Mouse (Mus musculus) G1E (cell line): ENCODE results near the gene Arpc4. TPM values are rescaled to one million over a fixed set of nuclear protein-coding genes. Genes with fewer than 3 reads are reported as not detected.

Experiments
- ATAC-seq: 2 replicates; pipeline ENCODE4 v1.8.0; 2016; ENCODE audit warnings: mild to moderate bottlenecking; ENCODE audit not compliant: insufficient number of reproducible peaks, poor library complexity, low FRiP score, severe bottlenecking; ENCODE audit errors: extremely low read depth
- DNase-seq: peaks from one replicate; pipeline ENCODE4 v3.0.0; 2012; ENCODE audit warnings: low spot score
- H3K27me3 ChIP-seq: 2 replicates; pipeline ENCODE4 v1.6.1; 2012; ENCODE audit warnings: mild to moderate bottlenecking, low read length, inconsistent platforms; ENCODE audit not compliant: insufficient read depth
- H3K36me3 ChIP-seq: replicated peaks from 2 replicates; pipeline ENCODE3; 2012; ENCODE audit warnings: mild to moderate bottlenecking, inconsistent platforms
- H3K4me1 ChIP-seq: 2 replicates; pipeline ENCODE4 v1.6.1; 2012; ENCODE audit warnings: low read depth, low read length, inconsistent platforms, mixed read lengths; ENCODE audit not compliant: insufficient read depth
- H3K4me3 ChIP-seq: 2 replicates; pipeline ENCODE4 v1.5.1; 2012; ENCODE audit warnings: low read depth, mild to moderate bottlenecking, inconsistent platforms, low read length, moderate library complexity, mixed read lengths
- H3K9me3 ChIP-seq: replicated peaks from 2 replicates; pipeline ENCODE4 v1.6.1; 2012; ENCODE audit warnings: inconsistent platforms
- CTCF ChIP-seq: IDR thresholded peaks from 2 replicates; pipeline ENCODE4 v1.5.1; 2012; ENCODE audit warnings: low read depth, low read length, inconsistent platforms, mixed read lengths
- GATA1 ChIP-seq: IDR thresholded peaks from 2 replicates; pipeline ENCODE4 v1.6.1; 2012; ENCODE audit warnings: borderline replicate concordance, low read length, inconsistent platforms, mixed read lengths
- GATA2 ChIP-seq: IDR thresholded peaks from 2 replicates; pipeline ENCODE4 v1.6.1; 2012; ENCODE audit warnings: low read depth, low read length, inconsistent platforms, borderline replicate concordance
- POLR2AphosphoS5 ChIP-seq: IDR thresholded peaks from 2 replicates; pipeline ENCODE4 v1.6.1; 2012; ENCODE audit warnings: low read depth, low read length, inconsistent platforms; ENCODE audit not compliant: insufficient replicate concordance
- TAL1 ChIP-seq: conservative IDR thresholded peaks from 2 replicates; pipeline ENCODE4 v1.6.1; 2012; ENCODE audit warnings: low read depth, low read length, inconsistent platforms, mixed read lengths
- polyA plus RNA-seq: library from polyadenylated mRNA; stranded (reverse); fragments of >175 nt; gene quantifications from 2 replicates; pipeline ENCODE4 v1.2.3, GENCODE M21; 2012
- total RNA-seq, 2 experiments: library from RNA; stranded (forward) in 1 of 2; stranded (reverse) in 1 of 2; fragments of 200-1000 nt in 1 of 2; fragments of >200 nt in 1 of 2; fragmentation: Nextera tagmentation in 1 of 2; gene quantifications; 2 replicates each; pipeline ENCODE4 v1.2.3; 2014 to 2017

Gene Arpc4
- total and polyA plus RNA-seq, 3 experiments = 96.4 to 263 (median 247) TPM

GRCm38 (mm10) chr6:113434691-113435090 is 56.8 kb downstream of the Arpc4 start:
- Histone ChIP-seq H3K9me3 (no peaks in the 10 kb centered on the region), H3K4me3 (no peak overlapping the region), H3K36me3 (no peaks in the 10 kb centered on the region), H3K4me1 (0 out of 2 replicates have a peak, but pooled peaks cover 2% of the 10 kb centered on the region), H3K27me3 (peaks cover 48% of the 10 kb centered on the region)
- no peak for ATAC-seq
- DNase-seq = no peak
- no peak for TF ChIP-seq POLR2AphosphoS5
- TF ChIP-seq GATA1 = no peak
- no peak for TF ChIP-seq GATA2
- TF ChIP-seq CTCF = no peak
- no peak for TF ChIP-seq TAL1

GRCm38 (mm10) chr6:113435664-113436205 is 57.8 kb downstream of the Arpc4 start, which contains the start of gene Cidec:
Gene Cidec, minus strand, starts transcription at chr6:113435760.
- H3K9me3 ChIP-seq = no peaks in the 10 kb centered on the region
- DNase-seq = no peak
- no peak for ATAC-seq
- H3K4me1 ChIP-seq = 0 out of 2 replicates have a peak, but pooled peaks cover 1% of the 10 kb centered on the region
- H3K4me3 ChIP-seq = no peak within 1 kb of the TSS
- H3K36me3 ChIP-seq = no peaks in the 10 kb centered on the region
- peaks cover 50% of the 10 kb centered on the region for H3K27me3 ChIP-seq
- TF ChIP-seq TAL1 = no peak
- TF ChIP-seq GATA2 = no peak
- no peak for TF ChIP-seq POLR2AphosphoS5
- no peak for TF ChIP-seq CTCF
- no peak for TF ChIP-seq GATA1

- Histone ChIP-seq H3K4me3 (no peak overlapping the region), H3K4me1 (peaks cover 7% of the 10 kb centered on the region; the same call in 1 of the 2 replicates), H3K9me3 (no peaks in the 10 kb centered on the region), H3K36me3 (no peaks in the 10 kb centered on the region), H3K27me3 (peaks cover 44% of the 10 kb centered on the region)
- TF ChIP-seq POLR2AphosphoS5 = no peak
- no peak for TF ChIP-seq TAL1
- no peak for TF ChIP-seq CTCF
- TF ChIP-seq GATA1 = no peak
- no peak for TF ChIP-seq GATA2
- no peak for DNase-seq
- ATAC-seq = no peak
Measured at GRCm38 (mm10) chr6:113437135-113437534, 59.2 kb downstream of the Arpc4 start.

- Histone ChIP-seq H3K36me3 (no peaks in the 10 kb centered on the region), H3K27me3 (peaks cover 29% of the 10 kb centered on the region), H3K4me3 (no peak overlapping the region), H3K4me1 (peaks cover 14% of the 10 kb centered on the region; the same call in 1 of the 2 replicates), H3K9me3 (no peaks in the 10 kb centered on the region)
- no peak for DNase-seq
- TF ChIP-seq POLR2AphosphoS5 (no peak), GATA2 (no peak), GATA1 (no peak), CTCF (no peak), TAL1 (no peak)
- ATAC-seq = no peak
Measured at GRCm38 (mm10) chr6:113438721-113439430, 61.0 kb downstream of the Arpc4 start.

Other genes starting within 250 kb of the Arpc4 start
- gene Lhfpl4, start 182.7 kb upstream of the Arpc4 start, total RNA-seq (2014; fragmentation: Nextera tagmentation) = not detected in 2 replicates
- 0.05 and 0.29 TPM in 2 replicates for gene Lhfpl4, start 182.7 kb upstream of the Arpc4 start, total RNA-seq (2017)
- not detected in 2 replicates for gene Lhfpl4, start 182.7 kb upstream of the Arpc4 start, polyA plus RNA-seq
- 21.1 and 21.8 TPM in 2 replicates for gene Mtmr14, start 140.3 kb upstream of the Arpc4 start, total RNA-seq (2014; fragmentation: Nextera tagmentation)
- gene Mtmr14, start 140.3 kb upstream of the Arpc4 start, total RNA-seq (2017) = 30.6 and 41.8 TPM in 2 replicates
- gene Mtmr14, start 140.3 kb upstream of the Arpc4 start, polyA plus RNA-seq = 43.2 and 53.7 TPM in 2 replicates
- gene Cpne9, start 95.8 kb upstream of the Arpc4 start, total RNA-seq (2014; fragmentation: Nextera tagmentation) = 0.24 TPM in 1 of 2 replicates, not detected in the other
- gene Cpne9, start 95.8 kb upstream of the Arpc4 start, total RNA-seq (2017) = 0.11 TPM in 1 of 2 replicates, not detected in the other
- 0.04 TPM in 1 of 2 replicates, not detected in the other for gene Cpne9, start 95.8 kb upstream of the Arpc4 start, polyA plus RNA-seq
- 46.5 and 56.0 TPM in 2 replicates for gene Brpf1, start 71.0 kb upstream of the Arpc4 start, total RNA-seq (2014; fragmentation: Nextera tagmentation)
- gene Brpf1, start 71.0 kb upstream of the Arpc4 start, total RNA-seq (2017) = 26.5 and 26.9 TPM in 2 replicates
- 37.9 and 40.6 TPM in 2 replicates for gene Brpf1, start 71.0 kb upstream of the Arpc4 start, polyA plus RNA-seq
- gene Ogg1, start 51.1 kb upstream of the Arpc4 start, total RNA-seq (2014; fragmentation: Nextera tagmentation) = 30.4 and 56.3 TPM in 2 replicates
- gene Ogg1, start 51.1 kb upstream of the Arpc4 start, total RNA-seq (2017) = 10.9 and 11.5 TPM in 2 replicates
- gene Ogg1, start 51.1 kb upstream of the Arpc4 start, polyA plus RNA-seq = 10.4 and 11.3 TPM in 2 replicates
- gene Camk1, start 34.1 kb upstream of the Arpc4 start, total RNA-seq (2014; fragmentation: Nextera tagmentation) = 0.98 TPM in 1 of 2 replicates, not detected in the other
- gene Camk1, start 34.1 kb upstream of the Arpc4 start, total RNA-seq (2017) = 0.82 and 1.2 TPM in 2 replicates
- 0.07 and 0.10 TPM in 2 replicates for gene Camk1, start 34.1 kb upstream of the Arpc4 start, polyA plus RNA-seq
- gene Tada3, start 232 bp upstream of the Arpc4 start, total RNA-seq (2014; fragmentation: Nextera tagmentation) = 33.2 and 35.2 TPM in 2 replicates
- 15.7 and 18.2 TPM in 2 replicates for gene Tada3, start 232 bp upstream of the Arpc4 start, total RNA-seq (2017)
- gene Tada3, start 232 bp upstream of the Arpc4 start, polyA plus RNA-seq = 65.3 and 88.5 TPM in 2 replicates
- gene Ttll3, start 11.1 kb downstream of the Arpc4 start, total RNA-seq (2014; fragmentation: Nextera tagmentation) = 43.3 and 47.6 TPM in 2 replicates
- gene Ttll3, start 11.1 kb downstream of the Arpc4 start, total RNA-seq (2017) = 20.5 and 22.7 TPM in 2 replicates
- gene Ttll3, start 11.1 kb downstream of the Arpc4 start, polyA plus RNA-seq = 10.2 and 15.1 TPM in 2 replicates
- gene Rpusd3, start 41.2 kb downstream of the Arpc4 start, total RNA-seq (2014; fragmentation: Nextera tagmentation) = 8.7 and 20.2 TPM in 2 replicates
- gene Rpusd3, start 41.2 kb downstream of the Arpc4 start, total RNA-seq (2017) = 7.7 and 8.5 TPM in 2 replicates
- gene Rpusd3, start 41.2 kb downstream of the Arpc4 start, polyA plus RNA-seq = 113 TPM in 2 replicates
- not detected in 2 replicates for gene Cidec, start 57.6 kb downstream of the Arpc4 start, total RNA-seq (2014; fragmentation: Nextera tagmentation)
- gene Cidec, start 57.6 kb downstream of the Arpc4 start, total RNA-seq (2017) = 0.06 and 0.27 TPM in 2 replicates
- gene Cidec, start 57.6 kb downstream of the Arpc4 start, polyA plus RNA-seq = not detected in 2 replicates
- gene Jagn1, start 64.5 kb downstream of the Arpc4 start, total RNA-seq (2014; fragmentation: Nextera tagmentation) = 19.4 and 21.7 TPM in 2 replicates
- 12.9 and 14.0 TPM in 2 replicates for gene Jagn1, start 64.5 kb downstream of the Arpc4 start, total RNA-seq (2017)
- gene Jagn1, start 64.5 kb downstream of the Arpc4 start, polyA plus RNA-seq = 5.6 and 6.3 TPM in 2 replicates
- not detected in 2 replicates for gene Il17re, start 80.4 kb downstream of the Arpc4 start, total RNA-seq (2014; fragmentation: Nextera tagmentation)
- gene Il17re, start 80.4 kb downstream of the Arpc4 start, total RNA-seq (2017) = 0.17 and 0.22 TPM in 2 replicates
- gene Il17re, start 80.4 kb downstream of the Arpc4 start, polyA plus RNA-seq = not detected in 2 replicates
- not detected in 2 replicates for gene Il17rc, start 93.3 kb downstream of the Arpc4 start, total RNA-seq (2014; fragmentation: Nextera tagmentation)
- not detected in 2 replicates for gene Il17rc, start 93.3 kb downstream of the Arpc4 start, total RNA-seq (2017)
- gene Il17rc, start 93.3 kb downstream of the Arpc4 start, polyA plus RNA-seq = 0.07 and 0.17 TPM in 2 replicates
- 8.5 and 9.9 TPM in 2 replicates for gene Creld1, start 105.2 kb downstream of the Arpc4 start, total RNA-seq (2014; fragmentation: Nextera tagmentation)
- gene Creld1, start 105.2 kb downstream of the Arpc4 start, total RNA-seq (2017) = 5.8 and 7.4 TPM in 2 replicates
- 17.3 and 19.8 TPM in 2 replicates for gene Creld1, start 105.2 kb downstream of the Arpc4 start, polyA plus RNA-seq
- not detected in 2 replicates for gene Prrt3, start 123.8 kb downstream of the Arpc4 start, total RNA-seq (2014; fragmentation: Nextera tagmentation)
- under 0.01 and 0.12 TPM in 2 replicates for gene Prrt3, start 123.8 kb downstream of the Arpc4 start, total RNA-seq (2017)
- gene Prrt3, start 123.8 kb downstream of the Arpc4 start, polyA plus RNA-seq = not detected in 2 replicates
- gene Emc3, start 153.5 kb downstream of the Arpc4 start, total RNA-seq (2014; fragmentation: Nextera tagmentation) = 54.4 and 56.1 TPM in 2 replicates
- 34.8 and 37.1 TPM in 2 replicates for gene Emc3, start 153.5 kb downstream of the Arpc4 start, total RNA-seq (2017)
- 18.8 and 22.9 TPM in 2 replicates for gene Emc3, start 153.5 kb downstream of the Arpc4 start, polyA plus RNA-seq
- 47.2 and 83.5 TPM in 2 replicates for gene Fancd2, start 153.6 kb downstream of the Arpc4 start, total RNA-seq (2014; fragmentation: Nextera tagmentation)
- 32.9 and 41.1 TPM in 2 replicates for gene Fancd2, start 153.6 kb downstream of the Arpc4 start, total RNA-seq (2017)
- gene Fancd2, start 153.6 kb downstream of the Arpc4 start, polyA plus RNA-seq = 2.2 TPM in 2 replicates
- gene Fancd2os, start 222.6 kb downstream of the Arpc4 start, total RNA-seq (2014; fragmentation: Nextera tagmentation) = not detected in 2 replicates
- 0.16 TPM in 1 of 2 replicates, not detected in the other for gene Fancd2os, start 222.6 kb downstream of the Arpc4 start, total RNA-seq (2017)
- gene Fancd2os, start 222.6 kb downstream of the Arpc4 start, polyA plus RNA-seq = not detected in 2 replicates
- gene Brk1, start 226.7 kb downstream of the Arpc4 start, total RNA-seq (2014; fragmentation: Nextera tagmentation) = 186 and 193 TPM in 2 replicates
- gene Brk1, start 226.7 kb downstream of the Arpc4 start, total RNA-seq (2017) = 167 and 180 TPM in 2 replicates
- 29.2 and 42.6 TPM in 2 replicates for gene Brk1, start 226.7 kb downstream of the Arpc4 start, polyA plus RNA-seq
- gene Vhl, start 245.8 kb downstream of the Arpc4 start, total RNA-seq (2014; fragmentation: Nextera tagmentation) = 9.0 and 12.5 TPM in 2 replicates
- gene Vhl, start 245.8 kb downstream of the Arpc4 start, total RNA-seq (2017) = 25.4 and 26.1 TPM in 2 replicates
- gene Vhl, start 245.8 kb downstream of the Arpc4 start, polyA plus RNA-seq = 6.4 and 7.9 TPM in 2 replicates